Mouse (Mus musculus) forebrain, postnatal 0 days (tissue): Measurements from ENCODE around the gene Mprip. TPM values are rescaled to one million over a fixed set of nuclear protein-coding genes. Genes with fewer than 3 reads are reported as not detected.

ENCODE experiments used
- ATAC-seq: fragments of 200-750 bp; cut with Nextera tagmentation; 2 replicates; pipeline ENCODE4 v1.8.0; 2017; ENCODE audit warnings: mild to moderate bottlenecking, moderate library complexity
- DNase-seq: peaks from one replicate; pipeline ENCODE4 v3.0.0-alpha.2; 2015
- H3K27ac ChIP-seq: fragments of 300-500 bp; sonication (generic); 2 replicates; pipeline ENCODE4 v1.5.1; 2014; ENCODE audit warnings: low read depth, mild to moderate bottlenecking, antibody characterized with exemption, low read length, moderate library complexity, mixed read lengths
- H3K27me3 ChIP-seq: fragments of 300-500 bp; sonication (generic); 2 replicates; pipeline ENCODE4 v1.6.1; 2014; ENCODE audit warnings: mild to moderate bottlenecking, low read length, mixed read lengths; ENCODE audit not compliant: insufficient read depth
- H3K36me3 ChIP-seq: fragments of 300-500 bp; sonication (generic); 2 replicates; pipeline ENCODE4 v1.6.1; 2014; ENCODE audit warnings: mild to moderate bottlenecking, moderate library complexity; ENCODE audit not compliant: insufficient read depth
- H3K4me1 ChIP-seq: fragments of 300-500 bp; sonication (generic); 2 replicates; pipeline ENCODE4 v1.6.1; 2014; ENCODE audit warnings: antibody characterized with exemption; ENCODE audit not compliant: insufficient read depth
- H3K4me2 ChIP-seq: fragments of 300-500 bp; sonication (generic); 2 replicates; pipeline ENCODE4 v1.6.1; 2014; ENCODE audit warnings: low read depth, mild to moderate bottlenecking, moderate library complexity
- H3K4me3 ChIP-seq: fragments of 300-500 bp; sonication (generic); 2 replicates; pipeline ENCODE4 v1.5.1; 2014; ENCODE audit warnings: low read depth, low read length, mixed read lengths
- H3K9ac ChIP-seq: fragments of 300-500 bp; sonication (generic); 2 replicates; pipeline ENCODE4 v1.6.1; 2014; ENCODE audit warnings: mild to moderate bottlenecking
- H3K9me3 ChIP-seq: fragments of 300-500 bp; sonication (generic); 2 replicates; pipeline ENCODE4 v1.6.1; 2016; ENCODE audit warnings: low read length
- CTCF ChIP-seq: sonication (generic); IDR thresholded peaks from 2 replicates; pipeline ENCODE4 v1.5.1; 2016; ENCODE audit warnings: antibody characterized with exemption, control low read depth, low read depth
- WGBS: fragments of 180-500 bp; shearing (Covaris S2); extraction: QIAGEN DNeasy Blood & Tissue Kit; methylation state at CpG from one replicate; pipeline ENCODE4 v1.1.7; 2014; 5-methylcytosine and 5-hydroxymethylcytosine counted together
- polyA plus RNA-seq: library from polyadenylated mRNA; unstranded; fragments of >200 nt; fragmentation: Nextera tagmentation; extraction: Ambion mirVana; gene quantifications from 2 replicates; pipeline ENCODE4 v1.2.1, GENCODE M21; 2015
- total RNA-seq: library from RNA; depleted of rRNA; stranded (reverse); fragments of >200 nt; gene quantifications from 2 replicates; pipeline ENCODE4 v1.2.3, GENCODE M21; 2014

Gene Mprip
- total and polyA plus RNA-seq, 2 experiments from 2014 or later: 62.0 to 191 TPM

- Histone ChIP-seq H3K9me3 (no peaks in the 10 kb centered on the region), H3K4me2 (peak overlapping the region; percentile 81), H3K27me3 (no peaks in the 10 kb centered on the region), H3K27ac (no peak overlapping the region), H3K36me3 (peaks cover 36% of the 10 kb centered on the region), H3K4me3 (peak overlapping the region; percentile 85), H3K9ac (no peak overlapping the region), H3K4me1 (peaks cover 7% of the 10 kb centered on the region; the same call in 1 of the 2 replicates)
- 62% methylated on average over 14 of the region's 14 CpGs for WGBS
- ATAC-seq (no peak), DNase-seq (no peak)
- peak; percentile 48 for TF ChIP-seq CTCF
These were observed 147.3 kb downstream of the Mprip start for GRCm38 (mm10) chr11:59808170-59808960.

GRCm38 (mm10) chr11:59809071-59809669, 148.1 kb downstream of the Mprip start:
- Histone ChIP-seq H3K36me3 (peaks cover 30% of the 10 kb centered on the region), H3K9me3 (no peaks in the 10 kb centered on the region), H3K9ac (peak overlapping the region; percentile 96), H3K4me1 (peaks cover 7% of the 10 kb centered on the region; the same call in 1 of the 2 replicates), H3K27me3 (no peaks in the 10 kb centered on the region), H3K27ac (peak overlapping the region; percentile 99), H3K4me3 (peak overlapping the region; percentile 85), H3K4me2 (peak overlapping the region; percentile 81)
- TF ChIP-seq CTCF: 0 out of 2 replicates have a peak, but pooled peaks have one; percentile 3
- DNase-seq (no peak), ATAC-seq (peak; percentile 9)
- WGBS: under 1% methylated on average over 15 of the region's 15 CpGs

DNA sequence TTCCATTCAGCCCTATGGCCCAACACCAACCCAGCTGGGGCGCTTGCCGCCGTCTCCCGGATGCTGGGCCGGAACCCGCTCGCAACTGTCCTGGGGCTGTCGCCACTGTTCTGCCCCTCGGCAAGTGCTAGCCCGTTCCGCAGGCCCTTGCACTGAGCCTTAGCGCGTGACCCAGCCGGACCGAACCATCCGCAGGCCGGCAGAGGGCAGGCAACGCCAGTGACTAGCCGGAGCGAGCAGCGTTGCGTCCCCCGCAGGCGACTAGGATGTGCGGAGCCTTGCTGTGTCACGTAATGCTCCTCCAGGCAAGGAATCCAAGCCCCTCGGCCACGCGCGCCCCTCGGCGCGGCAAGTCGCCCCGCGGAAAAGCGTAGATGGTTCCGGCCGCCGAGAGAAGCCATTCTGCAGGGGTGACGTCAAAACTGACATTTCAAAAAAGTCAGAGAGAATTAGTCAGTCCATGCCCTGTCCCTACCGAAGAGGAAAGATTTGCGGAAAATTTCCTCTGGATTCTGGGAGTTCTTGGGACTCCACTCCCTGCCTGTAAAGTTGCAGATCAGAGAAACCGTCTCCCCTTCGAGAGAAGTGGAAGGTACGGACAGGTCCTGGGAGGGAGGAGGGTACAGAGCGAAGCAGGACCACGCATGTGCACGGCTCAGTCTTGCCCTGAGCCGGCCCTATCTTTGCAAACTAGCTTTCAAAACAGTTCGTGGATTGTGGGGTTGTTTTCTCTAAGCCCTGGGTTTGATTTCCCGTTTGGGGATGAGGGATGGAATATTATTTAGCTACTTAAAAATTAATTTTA, 148.8 kb downstream of the Mprip start, which contains the start of gene Flcn:
TSS of gene Flcn (minus strand) at position 347 of the 805 bp plus-strand sequence.
- DNase-seq (peak; percentile 93), ATAC-seq (peak; percentile 98)
- peak within 1 kb of the TSS; percentile 96 for H3K9ac ChIP-seq
- no peaks in the 10 kb centered on the region for H3K9me3 ChIP-seq
- H3K36me3 ChIP-seq: peaks cover 23% of the 10 kb centered on the region
- peak within 1 kb of the TSS; percentile 85 for H3K4me3 ChIP-seq
- WGBS: under 1% methylated on average over 52 of the region's 52 CpGs
- peak within 1 kb of the TSS; percentile 81 for H3K4me2 ChIP-seq
- peaks cover 7% of the 10 kb centered on the region; the same call in 1 of the 2 replicates for H3K4me1 ChIP-seq
- H3K27me3 ChIP-seq: no peaks in the 10 kb centered on the region
- peak; percentile 68 for TF ChIP-seq CTCF
- H3K27ac ChIP-seq: peak within 1 kb of the TSS; percentile 99

DNA sequence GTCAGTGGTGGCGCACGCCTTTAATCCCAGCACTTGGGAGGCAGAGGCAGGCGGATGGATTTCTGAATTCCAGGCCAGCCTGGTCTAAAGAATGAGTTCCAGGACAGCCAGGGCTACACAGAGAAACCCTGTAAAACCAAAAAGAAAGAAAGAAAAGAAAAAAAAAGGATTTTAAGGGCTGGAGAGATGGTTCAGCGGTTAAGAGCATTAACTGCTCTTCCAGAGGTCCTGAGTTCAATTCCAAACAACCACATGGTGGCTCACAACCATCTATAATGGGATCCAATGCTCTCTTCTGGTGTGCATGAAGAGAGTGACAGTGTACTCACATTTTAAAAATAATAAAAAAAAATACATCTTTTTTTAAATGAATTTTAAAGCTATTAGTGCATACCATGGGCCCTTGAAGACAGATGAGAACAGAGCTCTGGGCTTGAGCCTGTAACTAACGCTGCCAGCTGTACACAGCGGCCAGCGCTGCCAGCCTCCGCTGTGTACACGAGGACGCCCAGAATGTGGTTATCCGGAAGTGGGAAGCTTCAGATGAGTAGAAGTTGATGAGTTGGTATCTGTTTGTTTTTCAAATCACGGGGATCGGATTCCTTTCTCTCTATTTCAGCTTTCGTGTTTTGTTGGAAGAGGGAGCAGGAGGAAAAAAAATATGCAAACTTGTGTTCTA, 149.5 kb downstream of the Mprip start:
- H3K4me2 ChIP-seq: peak overlapping the region; percentile 81
- no peak for TF ChIP-seq CTCF
- H3K4me3 ChIP-seq: peak overlapping the region; percentile 85
- WGBS: 63% methylated on average over 14 of the region's 14 CpGs
- H3K9me3 ChIP-seq: no peaks in the 10 kb centered on the region
- peak overlapping the region; percentile 99; the same call in 1 of the 2 replicates for H3K27ac ChIP-seq
- H3K4me1 ChIP-seq: peaks cover 7% of the 10 kb centered on the region; the same call in 1 of the 2 replicates
- DNase-seq (no peak), ATAC-seq (no peak)
- peak overlapping the region; percentile 96; the same call in 1 of the 2 replicates for H3K9ac ChIP-seq
- no peaks in the 10 kb centered on the region for H3K27me3 ChIP-seq
- H3K36me3 ChIP-seq: peaks cover 16% of the 10 kb centered on the region

GRCm38 (mm10) chr11:59811211-59811610, 150.1 kb downstream of the Mprip start:
- DNase-seq (no peak), ATAC-seq (no peak)
- H3K27ac ChIP-seq: no peak overlapping the region
- H3K4me2 ChIP-seq: no peak overlapping the region
- no peak overlapping the region for H3K9ac ChIP-seq
- 76% methylated on average over 4 of the region's 4 CpGs for WGBS
- peaks cover 14% of the 10 kb centered on the region for H3K36me3 ChIP-seq
- TF ChIP-seq CTCF: no peak
- H3K9me3 ChIP-seq: no peaks in the 10 kb centered on the region
- H3K4me3 ChIP-seq: no peak overlapping the region
- no peaks in the 10 kb centered on the region for H3K27me3 ChIP-seq
- H3K4me1 ChIP-seq: peaks cover 7% of the 10 kb centered on the region; the same call in 1 of the 2 replicates

GRCm38 (mm10) chr11:59813276-59813675, 152.2 kb downstream of the Mprip start:
- peaks cover 6% of the 10 kb centered on the region; the same call in 1 of the 2 replicates for H3K4me1 ChIP-seq
- no peak for TF ChIP-seq CTCF
- DNase-seq: no peak
- ATAC-seq: no peak
- H3K4me3 ChIP-seq: no peak overlapping the region
- WGBS: 83% methylated on average over 3 of the region's 3 CpGs
- H3K27ac ChIP-seq: no peak overlapping the region
- peaks cover 16% of the 10 kb centered on the region for H3K36me3 ChIP-seq
- H3K9me3 ChIP-seq: no peaks in the 10 kb centered on the region
- no peak overlapping the region for H3K9ac ChIP-seq
- H3K27me3 ChIP-seq: no peaks in the 10 kb centered on the region
- no peak overlapping the region for H3K4me2 ChIP-seq
